Mouse (Mus musculus) ovary, adult 18-20 months (tissue): Measurements from ENCODE around the gene Cyb561.
A peak's percentile ranks its signal among the peaks of the same experiment; 100 is the strongest.

Experiments
- DNase-seq: peaks from one replicate; pipeline ENCODE4 v3.0.0; 2022; ENCODE audit warnings: low spot score, mixed read lengths

Cyb561 gene

DNA sequence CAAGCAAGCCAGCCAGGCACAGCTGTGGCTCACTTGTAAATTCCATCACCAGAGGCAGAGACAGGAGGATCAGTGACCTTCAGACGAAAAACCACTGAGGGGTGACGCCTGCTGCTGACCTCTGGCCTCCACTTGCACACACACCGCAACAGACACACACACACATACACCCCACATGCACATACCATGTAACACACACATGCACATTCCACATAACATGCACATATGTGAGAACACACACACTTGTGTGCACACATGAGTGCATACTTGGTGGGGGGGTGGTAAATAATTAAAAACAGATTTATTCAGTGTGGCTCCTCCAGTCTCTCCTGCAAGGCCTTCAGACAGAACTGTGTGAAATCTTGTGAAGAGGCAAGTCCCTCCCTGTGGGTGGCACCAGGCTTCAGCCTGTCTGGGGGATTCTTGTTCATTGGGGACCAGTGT, 1.5 kb downstream of the Cyb561 start:
- DNase-seq, result no peak

DNA sequence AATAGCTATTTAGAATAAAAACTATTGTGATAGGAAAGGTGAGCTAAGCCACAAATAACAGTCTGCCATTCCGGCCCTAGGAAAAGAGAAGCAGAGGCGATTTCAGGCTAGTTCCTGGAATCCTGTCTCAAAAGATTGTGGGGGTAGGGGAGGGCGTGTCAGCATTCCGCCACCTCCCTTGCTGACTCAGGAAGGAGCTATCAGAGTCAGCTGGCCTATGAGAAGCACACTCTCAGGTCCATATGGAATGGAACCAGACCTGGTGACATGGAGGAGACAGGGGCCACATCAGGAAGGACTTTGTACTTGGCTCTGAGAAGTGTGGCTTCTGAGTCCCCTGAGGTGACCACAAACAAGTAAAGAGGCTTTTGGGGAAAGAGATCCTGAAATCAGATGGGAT, 2.6 kb downstream of the Cyb561 start:
- no peak for DNase-seq

DNA sequence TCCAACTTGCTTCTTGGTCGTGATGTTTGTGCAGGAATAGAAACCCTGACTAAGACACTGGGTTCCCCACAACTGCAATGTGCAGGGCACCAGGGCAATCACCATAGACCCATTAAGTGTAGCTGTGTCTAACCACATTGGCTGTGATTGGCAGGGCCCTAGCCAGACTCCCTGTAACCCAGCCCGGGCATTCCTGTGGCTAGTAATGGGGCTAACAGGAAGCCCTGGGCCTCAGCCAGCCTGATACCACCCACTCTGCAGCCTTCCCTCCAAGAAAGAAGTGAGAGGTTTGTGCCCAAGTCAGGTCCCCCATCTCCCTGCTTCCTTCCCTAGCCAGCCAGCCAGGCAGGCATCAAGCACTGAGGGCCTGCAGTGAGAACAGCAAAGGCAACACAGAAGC, 4.9 kb downstream of the Cyb561 start:
- no peak for DNase-seq

DNA sequence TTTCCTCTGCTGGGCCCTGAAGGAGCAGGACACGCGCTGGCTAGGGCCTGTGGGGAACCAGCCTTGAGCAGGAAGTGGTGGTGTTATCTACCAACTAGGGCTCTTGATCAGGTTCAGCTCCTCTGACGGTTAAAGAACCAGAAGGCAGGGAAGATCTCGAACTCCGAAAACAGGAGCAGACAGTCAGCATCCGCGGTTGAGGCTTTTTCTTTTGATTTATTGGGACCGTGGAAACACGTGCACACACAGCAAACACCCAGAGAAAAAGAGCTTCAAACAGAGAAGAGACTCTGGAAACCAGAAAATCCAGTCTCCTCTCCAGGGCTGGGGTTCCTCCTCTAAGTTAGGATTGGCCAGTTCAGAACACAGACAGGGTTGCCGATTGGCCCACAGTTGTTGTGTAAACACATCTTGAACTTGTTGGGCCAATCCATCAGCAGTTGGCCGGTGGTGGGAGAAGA, 6.4 kb downstream of the Cyb561 start:
- DNase-seq, result no peak

DNA sequence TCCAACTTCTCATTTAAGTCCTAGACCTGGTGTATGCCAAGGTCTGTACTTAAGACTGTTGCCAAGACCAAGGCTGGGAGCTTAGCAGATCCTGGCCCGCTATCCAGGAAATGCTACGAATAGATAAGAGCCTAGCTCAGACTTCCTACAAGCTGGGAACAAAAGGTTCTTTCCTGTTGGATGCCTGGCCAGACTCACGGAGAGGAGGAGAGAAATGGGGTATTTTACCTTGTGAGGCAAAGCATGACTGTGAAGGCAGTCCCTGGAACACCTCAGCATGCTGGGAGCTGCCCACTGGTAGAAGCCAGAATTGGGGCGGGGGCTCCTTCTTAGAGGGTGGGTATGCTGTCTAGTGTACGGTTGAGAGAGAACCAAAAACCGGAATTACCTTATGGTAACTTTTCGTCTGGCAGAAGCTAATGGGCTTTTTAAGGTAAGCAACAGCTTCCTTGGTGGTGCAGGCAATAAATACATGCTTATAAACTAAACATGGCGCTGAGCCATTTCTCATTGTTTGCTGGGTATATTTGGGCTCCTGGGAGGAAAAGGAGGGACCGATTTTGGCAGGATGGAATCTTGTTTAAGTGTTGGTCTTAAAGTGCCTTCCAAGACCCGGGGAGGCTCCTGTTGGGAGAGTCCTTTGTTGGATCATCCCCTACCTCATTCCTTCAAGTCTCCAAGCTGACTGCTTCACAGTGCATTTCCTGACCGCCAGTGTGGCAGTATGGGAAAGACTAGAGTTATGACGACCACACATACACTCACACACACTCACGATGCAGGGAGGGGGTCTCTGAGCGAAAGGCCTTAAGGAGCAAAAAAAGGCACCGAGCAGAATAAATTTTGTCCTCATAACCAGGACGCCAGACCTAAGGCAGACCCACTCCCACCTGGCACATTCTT, 8.1 kb downstream of the Cyb561 start:
- DNase-seq, result peak; percentile 37

DNA sequence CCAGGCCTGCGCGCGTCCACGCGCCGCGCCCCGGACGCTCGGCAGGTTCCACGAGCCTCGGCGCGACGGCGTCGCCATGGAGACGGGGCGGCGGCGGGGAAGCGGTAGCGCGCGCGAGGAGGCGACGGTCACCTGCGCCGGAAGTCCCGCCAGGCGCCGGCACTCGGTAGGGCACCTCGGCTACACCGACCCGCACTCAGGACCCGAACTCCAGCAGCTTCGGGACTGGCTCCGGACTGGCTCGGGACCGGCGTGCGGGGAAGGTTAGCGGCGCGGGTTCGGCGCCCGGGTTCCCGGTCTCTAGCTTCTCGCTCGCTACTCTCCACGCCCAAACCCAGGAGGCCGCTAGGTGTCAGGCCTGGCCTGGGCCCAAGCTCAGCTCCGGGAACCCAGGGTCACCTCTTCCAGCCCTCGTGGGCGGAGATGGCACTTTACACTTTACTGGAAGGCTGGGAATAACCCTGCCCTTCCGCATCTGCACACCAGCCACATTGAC, 9.0 kb downstream of the Cyb561 start:
- DNase-seq, result peak; percentile 62

DNA sequence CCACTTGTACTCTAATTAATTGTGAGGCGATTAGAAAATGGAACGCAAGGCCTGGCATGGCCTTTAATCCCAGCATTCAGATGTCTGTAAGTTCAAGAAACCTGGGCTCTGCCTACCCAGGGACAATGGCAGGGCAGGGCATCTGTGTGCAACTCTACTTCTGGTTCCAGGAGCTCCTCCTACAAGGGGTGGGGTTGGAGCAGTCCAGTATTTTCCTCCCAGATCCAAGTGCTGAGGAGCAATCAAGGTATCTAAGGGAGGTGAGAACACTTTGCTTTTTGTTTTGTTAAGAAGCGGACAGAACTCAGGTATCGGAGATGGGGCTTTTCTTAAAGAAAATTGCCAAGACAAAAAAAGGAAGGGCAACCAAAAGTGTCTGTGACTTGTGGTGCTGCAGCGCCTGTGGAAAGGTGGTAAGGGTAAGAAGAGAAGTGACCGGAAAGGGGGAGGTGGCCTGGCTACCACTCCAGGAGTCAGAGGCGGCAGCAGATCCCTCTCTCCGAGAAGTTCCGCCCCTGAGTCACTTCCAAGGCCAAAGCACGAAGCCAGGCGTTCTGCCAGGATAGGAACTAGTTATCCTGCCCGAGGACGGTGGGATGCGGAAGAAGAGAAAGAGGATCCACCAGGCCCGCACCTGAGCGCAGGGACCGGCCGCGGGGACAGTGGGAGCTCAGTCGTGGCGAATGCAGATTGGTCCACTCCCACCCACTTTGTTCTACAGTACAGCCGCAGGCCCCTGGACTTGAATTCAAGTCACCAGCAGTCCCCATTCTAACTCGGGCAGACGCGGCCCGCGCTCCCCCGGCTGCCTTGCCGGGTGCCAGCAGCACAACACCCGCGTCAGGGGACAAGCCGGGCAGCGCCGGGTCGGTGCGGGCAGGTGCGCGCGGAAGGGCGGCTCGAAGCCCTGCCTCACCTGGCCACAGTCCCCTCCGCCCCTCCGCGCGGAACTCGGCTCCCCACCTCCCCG, 9.7 kb downstream of the Cyb561 start:
- peak; percentile 35 for DNase-seq

DNA sequence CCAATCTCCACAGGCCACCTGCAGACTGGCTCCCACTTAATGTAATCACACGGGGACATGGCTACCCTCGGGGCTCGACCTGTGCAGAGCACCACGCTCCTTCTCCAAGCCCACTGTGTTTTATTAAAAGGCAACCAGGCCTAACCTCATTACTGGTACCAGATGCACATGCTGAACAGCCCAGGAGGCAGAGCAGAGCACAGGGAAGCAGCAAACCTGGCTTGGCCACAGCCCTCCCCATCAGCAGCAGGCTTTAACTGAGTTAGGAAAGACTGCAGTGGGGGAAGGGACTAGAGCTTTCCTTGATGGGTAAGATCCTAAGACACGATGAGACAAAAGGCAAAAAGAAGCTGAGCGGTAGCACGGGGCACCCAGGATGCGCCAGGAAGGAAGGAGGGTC, 11.2 kb downstream of the Cyb561 start:
- DNase-seq, result no peak

DNA sequence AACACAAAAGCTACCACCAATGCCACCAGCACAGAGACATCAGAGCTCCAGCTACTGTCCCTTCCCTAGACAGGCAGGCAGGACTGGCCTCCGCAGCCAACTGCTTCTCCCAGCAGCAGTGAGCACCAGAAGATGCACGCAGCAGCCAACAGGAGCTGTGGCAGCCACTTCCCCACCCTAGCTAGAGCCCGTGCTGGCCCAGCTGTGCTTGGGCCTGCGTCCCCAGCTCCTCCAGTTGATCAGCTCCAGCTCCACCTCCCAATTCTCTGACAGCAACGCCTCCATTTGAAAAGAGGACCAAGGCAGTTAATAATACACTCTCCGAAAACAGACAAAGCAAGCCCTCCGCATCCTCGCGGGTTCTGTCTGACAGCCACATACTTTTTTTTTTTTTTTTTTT, 14.4 kb downstream of the Cyb561 start:
- DNase-seq, result no peak

DNA sequence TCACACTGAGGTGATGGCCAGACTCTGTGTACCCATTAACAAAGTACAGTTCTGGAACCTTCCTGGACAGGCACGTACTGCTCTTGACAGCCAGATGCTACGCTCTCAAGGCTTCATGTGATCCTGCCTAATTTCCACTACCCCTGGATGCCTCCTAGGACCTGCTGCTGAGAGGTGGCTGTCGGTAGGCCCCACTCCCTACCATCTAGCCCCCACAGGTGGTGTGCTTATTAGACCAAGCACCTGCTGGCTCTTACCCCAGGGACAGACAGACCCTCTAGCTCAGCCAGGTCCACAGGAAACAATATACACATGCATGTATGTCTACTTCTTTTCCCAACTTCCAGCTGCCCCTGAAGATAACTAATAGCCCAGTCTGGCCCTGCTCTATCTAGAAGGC, 16.2 kb downstream of the Cyb561 start:
- DNase-seq, result no peak

DNA sequence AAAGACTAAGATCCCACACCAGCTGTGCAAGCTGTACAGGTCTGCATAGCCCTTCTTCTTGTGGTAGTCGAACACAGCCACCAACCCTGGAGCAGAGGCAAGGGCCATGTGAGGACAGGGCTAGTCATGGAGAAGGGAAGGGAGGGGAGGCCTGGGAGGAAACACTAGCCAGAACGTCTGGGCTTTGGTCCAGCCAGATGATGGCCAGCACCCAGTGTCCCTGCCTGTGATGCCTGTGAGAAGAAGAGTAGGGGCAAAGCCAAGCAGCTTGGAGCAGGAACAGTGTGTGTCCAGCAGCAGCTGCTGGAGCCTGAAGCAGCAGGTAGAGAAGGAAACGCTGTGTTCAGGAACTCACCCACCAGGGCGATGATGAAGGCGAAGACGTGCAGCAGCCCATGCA, 16.9 kb downstream of the Cyb561 start:
- peak; percentile 46 for DNase-seq

DNA sequence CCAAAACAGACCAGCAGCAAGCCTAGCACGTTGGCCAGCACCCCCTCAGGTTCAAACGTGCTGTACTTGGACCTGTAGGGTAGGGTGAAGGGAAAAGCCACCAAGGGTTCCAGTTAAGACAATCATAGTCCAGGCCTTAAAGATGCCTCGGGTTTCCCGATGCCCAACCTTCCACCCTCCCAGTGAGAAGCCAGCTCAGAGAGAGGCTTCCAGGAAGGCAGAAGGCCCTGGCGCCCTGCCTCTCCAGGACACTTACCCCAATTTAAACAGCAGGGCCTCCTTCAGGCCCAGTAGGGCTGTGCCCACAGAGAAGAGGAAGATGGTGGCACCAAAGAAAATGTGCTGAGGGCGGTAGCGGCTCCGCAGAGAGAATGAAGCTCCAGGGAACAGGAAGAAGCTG, 17.6 kb downstream of the Cyb561 start:
- DNase-seq, result no peak

DNA sequence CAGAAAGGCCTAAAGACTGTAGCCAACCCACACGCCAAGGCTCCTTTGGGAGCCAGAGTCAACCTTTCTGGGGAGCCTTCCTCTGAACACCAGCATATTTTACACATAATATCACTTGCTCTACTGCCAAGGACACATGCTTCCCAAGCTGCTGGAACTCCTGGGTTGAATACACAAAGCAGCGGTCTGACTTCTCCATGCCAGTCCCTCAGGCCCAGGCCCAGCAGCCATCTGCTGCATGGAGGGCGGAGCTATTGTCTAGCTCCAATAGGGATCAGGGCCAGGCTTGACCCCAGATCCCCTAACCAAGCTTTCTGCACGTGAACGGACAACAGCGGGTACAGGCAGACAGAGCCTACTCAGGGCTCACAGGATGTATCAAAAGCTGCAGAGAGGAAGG, 18.3 kb downstream of the Cyb561 start:
- no peak for DNase-seq

DNA sequence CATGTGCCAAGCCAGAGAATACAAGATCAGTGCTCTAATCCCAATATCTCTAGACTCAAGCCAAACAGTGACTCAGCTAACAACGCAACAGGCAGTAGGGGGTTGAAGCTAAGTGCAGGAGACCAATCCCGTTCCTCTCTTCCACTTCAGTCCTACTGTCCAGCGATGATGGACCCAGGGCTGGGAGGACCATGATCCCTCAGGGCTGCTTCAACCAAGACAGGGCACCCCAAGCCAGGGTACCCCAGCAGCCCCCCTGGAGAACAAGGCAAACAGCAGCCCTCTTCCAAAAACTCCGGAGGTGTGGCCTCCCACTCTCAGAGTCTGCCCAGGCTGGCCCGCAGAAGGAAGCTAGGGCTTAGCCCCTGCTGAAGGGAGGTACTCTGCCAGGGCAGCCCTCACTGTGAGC, 18.8 kb downstream of the Cyb561 start:
- DNase-seq, result no peak

DNA sequence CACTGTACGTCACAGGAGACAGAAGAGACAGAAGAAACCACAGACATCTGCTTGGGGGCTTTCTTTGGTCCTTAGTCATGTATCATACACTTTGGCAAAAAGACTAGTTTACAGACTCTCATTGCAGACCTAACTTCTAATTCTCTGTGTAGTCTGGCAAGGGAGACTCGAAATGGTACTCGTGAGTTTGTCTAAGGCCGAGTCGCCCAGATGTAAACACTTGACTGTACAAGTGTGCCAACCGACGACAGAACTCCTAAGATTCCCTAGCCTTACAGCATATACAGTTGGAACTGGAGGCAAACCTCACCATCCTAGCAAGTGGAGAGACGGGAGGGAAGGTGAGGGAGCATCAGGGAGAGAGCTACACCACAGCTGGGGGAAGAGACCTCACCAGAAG, 19.4 kb downstream of the Cyb561 start:
- no peak for DNase-seq

DNA sequence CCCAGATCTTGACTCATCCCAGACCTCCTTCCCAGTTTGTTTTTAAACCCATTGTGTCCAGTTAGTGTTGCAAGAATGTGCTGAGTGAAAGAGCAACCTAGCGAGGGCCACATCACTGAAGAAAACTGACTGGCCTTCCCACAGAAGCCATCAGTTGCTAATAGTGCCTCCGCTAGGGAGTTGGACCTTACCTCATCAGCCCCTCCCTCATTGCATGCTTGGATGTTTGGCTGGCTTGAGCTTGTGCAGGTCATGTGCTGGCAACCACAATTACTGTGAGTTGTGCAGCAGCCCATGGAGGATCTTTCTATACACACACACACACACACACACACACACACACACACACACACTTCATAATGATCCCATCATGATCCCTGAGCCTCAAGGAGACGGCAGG, 21.8 kb downstream of the Cyb561 start:
- no peak for DNase-seq

DNA sequence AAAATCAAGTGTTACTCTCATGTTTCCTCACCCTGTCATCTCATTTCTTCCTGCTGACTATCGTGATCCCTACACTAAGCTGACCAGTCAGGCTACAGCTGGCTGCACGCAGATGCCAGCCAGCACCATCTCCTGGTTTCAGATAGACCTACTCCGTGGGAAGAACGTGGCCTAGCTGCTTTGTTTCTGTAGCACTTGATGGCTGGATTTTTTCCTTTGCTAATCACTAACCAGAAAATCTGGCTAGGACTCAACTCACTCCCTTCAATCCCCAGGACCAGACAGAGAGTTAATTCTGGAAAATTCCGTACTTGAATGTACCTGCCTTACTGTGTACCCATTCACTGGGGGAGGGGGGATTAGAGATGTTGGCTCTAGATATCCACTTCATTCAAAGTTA, 25.0 kb downstream of the Cyb561 start:
- DNase-seq, result no peak

DNA sequence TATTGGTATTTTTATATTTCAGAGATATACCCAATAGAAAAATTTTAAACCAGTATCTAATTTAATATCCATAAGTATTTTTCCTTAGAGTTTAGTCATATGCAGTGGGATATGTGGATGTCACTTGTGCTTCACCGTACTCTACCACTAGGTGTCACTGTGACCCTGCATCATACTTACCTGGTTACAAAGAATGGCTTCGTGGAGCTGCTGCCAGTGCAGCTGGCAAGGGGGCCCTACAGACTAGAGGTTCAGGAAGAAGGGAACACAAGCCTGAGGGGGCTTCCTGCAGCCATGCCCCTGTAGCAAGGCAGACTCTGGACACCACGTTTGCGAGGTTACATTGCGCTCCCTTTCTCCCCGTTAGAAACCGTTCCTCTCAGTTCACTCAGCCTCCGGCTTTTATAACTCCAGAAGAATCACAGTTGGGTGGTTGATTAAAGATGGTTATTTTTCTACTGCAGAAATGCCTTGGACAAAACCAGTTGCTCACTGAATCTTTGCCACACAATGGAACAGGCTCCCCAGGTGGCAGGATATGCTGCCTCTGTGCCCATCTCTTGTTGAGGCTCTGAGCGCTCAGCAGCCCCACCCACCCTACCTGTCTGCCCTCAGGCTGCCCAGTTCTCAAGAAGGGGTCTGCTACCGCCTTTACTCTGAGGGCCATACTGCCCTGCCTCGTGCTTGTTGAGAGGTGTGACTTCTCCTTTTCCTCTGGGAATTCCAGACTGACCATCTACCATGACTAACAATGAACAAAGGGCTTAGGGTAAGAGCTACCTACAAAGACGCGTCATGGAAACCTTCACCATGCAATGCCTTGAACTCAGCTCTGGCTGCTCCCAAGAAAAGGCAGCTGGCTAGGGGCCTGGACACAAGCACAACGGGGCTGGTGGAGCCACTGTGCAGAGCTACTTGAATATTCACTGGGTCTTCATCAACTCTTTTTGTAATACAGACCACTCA, 25.8 kb downstream of the Cyb561 start:
- DNase-seq, result peak; percentile 24

DNA sequence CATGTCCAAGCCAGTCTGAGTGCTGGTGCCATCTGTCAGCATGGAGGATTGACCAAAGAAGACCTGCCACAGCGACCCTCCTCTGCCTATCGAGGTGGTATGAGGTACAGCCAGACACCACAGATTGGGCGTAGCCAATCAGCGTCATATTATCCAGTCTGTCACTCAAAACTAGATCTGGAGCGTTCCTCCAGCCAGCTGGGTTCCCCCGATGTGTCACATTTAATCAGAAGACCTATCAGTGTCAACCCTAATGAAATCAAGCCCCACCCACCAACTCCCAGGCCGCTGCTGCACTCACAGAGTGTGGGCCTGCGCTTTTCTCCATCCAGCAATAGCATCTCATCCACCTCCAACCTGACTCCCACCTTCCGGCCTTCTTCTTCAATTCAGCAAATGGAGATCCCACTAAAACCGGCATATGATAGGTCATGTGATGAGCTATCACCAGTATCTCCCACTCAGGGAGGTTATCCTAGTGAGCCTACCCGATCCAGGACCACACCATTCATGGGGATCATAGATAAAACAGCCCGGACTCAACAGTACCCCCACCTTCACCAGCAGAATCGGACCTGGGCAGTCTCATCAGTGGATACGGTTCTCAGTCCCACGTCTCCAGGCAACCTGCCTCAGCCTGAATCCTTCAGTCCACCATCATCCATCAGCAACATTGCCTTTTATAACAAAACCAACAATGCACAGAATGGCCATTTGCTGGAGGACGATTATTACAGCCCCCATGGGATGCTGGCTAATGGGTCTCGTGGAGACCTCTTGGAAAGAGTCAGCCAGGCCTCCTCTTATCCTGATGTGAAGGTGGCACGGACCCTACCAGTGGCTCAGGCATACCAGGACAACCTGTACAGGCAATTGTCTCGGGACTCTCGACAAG, 30.1 kb downstream of the Cyb561 start:
- DNase-seq, result no peak

DNA sequence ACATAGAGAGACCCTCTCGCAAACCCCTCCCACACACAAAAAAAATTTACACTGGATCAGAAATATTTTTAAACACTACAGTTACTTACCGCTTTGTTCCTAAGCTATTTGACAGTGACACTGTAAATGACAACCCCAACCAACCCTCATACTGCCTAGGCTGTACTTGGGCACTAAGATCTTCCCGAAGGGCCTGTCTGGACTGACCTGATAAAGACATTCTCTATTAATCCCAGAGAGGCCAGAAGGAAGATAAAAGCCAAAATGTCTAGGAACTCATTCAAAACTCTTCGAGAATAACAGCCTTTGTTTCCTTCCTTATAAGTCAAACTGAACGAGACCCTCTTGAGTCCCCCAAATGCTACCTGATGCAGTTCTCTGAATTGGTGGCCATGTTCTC, 31.9 kb downstream of the Cyb561 start:
- no peak for DNase-seq
